Mouse (Mus musculus) T-helper 17 cell (primary cell): ENCODE measurements around the gene Klhdc8a.

Source experiments
- in situ Hi-C, 2 experiments: fragments of 300-600 bp; cut with MboI, MseI; formaldehyde crosslinking; loops; 1 replicate in 1 of 2; 2 replicates in 1 of 2; pipeline ENCODE4 v1.15.1; 2025; ENCODE audit warnings: high pct_unique_total_duplicates in 2 of 2

Klhdc8a gene

GRCm38 (mm10) chr1:132289965-132290364 is 8.5 kb upstream of the Klhdc8a start:
- in situ Hi-C loops: loop anchor here in 1 of 2 experiments (10.0 kb wide), 1 partner anchor 1305 kb away; no protein-coding TSS in a partner anchor

- in situ Hi-C loops: no loop called here
These were observed 7.3 kb upstream of the Klhdc8a start for GRCm38 (mm10) chr1:132290921-132291675.

- in situ Hi-C loops: no loop called here
These were observed 6.7 kb upstream of the Klhdc8a start for GRCm38 (mm10) chr1:132291706-132292105.

- in situ Hi-C loops: no loop called here
These were observed 5.9 kb upstream of the Klhdc8a start for GRCm38 (mm10) chr1:132292318-132293129.

- in situ Hi-C loops: no loop called here
These were observed 2.9 kb upstream of the Klhdc8a start for GRCm38 (mm10) chr1:132295506-132295905.

- in situ Hi-C loops: no loop called here
These were observed 2.4 kb upstream of the Klhdc8a start for GRCm38 (mm10) chr1:132296051-132296450.

GRCm38 (mm10) chr1:132298801-132299464 is 507 bp downstream of the Klhdc8a start:
- in situ Hi-C loops: no loop called here

- in situ Hi-C loops: no loop called here
These were observed 1.3 kb downstream of the Klhdc8a start for GRCm38 (mm10) chr1:132299744-132300143.

GRCm38 (mm10) chr1:132301242-132301641 is 2.8 kb downstream of the Klhdc8a start:
- in situ Hi-C loops: no loop called here

- in situ Hi-C loops: no loop called here
These were observed 4.0 kb downstream of the Klhdc8a start for GRCm38 (mm10) chr1:132302341-132302866.

- in situ Hi-C loops: no loop called here
These were observed 6.3 kb downstream of the Klhdc8a start for GRCm38 (mm10) chr1:132304618-132305214.

- in situ Hi-C loops: no loop called here
These were observed 7.7 kb downstream of the Klhdc8a start for GRCm38 (mm10) chr1:132306160-132306559.

- in situ Hi-C loops: no loop called here
These were observed 8.4 kb downstream of the Klhdc8a start for GRCm38 (mm10) chr1:132306808-132307207.

- in situ Hi-C loops: no loop called here
These were observed 9.5 kb downstream of the Klhdc8a start for GRCm38 (mm10) chr1:132307962-132308361.

- in situ Hi-C loops: no loop called here
These were observed 10.2 kb downstream of the Klhdc8a start for GRCm38 (mm10) chr1:132308674-132309073.

GRCm38 (mm10) chr1:132310754-132311153 is 12.3 kb downstream of the Klhdc8a start:
- in situ Hi-C loops: loop anchor here (5.0 to 10.0 kb wide), 3 partner anchors 42 to 1486 kb away; partner anchors contain the start of gene Pigr (in 1 of the 2)

- in situ Hi-C loops: loop anchor here (5.0 to 10.0 kb wide), 3 partner anchors 41 to 1487 kb away; partner anchors contain the start of gene Pigr (in 1 of the 2)
These were observed 12.9 kb downstream of the Klhdc8a start for GRCm38 (mm10) chr1:132311174-132311859.

- in situ Hi-C loops: loop anchor here (5.0 to 10.0 kb wide), 3 partner anchors 40 to 1487 kb away; partner anchors contain the start of gene Pigr (in 1 of the 2)
These were observed 13.6 kb downstream of the Klhdc8a start for GRCm38 (mm10) chr1:132312043-132312442.

- in situ Hi-C loops: loop anchor here (5.0 to 10.0 kb wide), 3 partner anchors 40 to 1488 kb away; partner anchors contain the start of gene Pigr (in 1 of the 2)
These were observed 14.3 kb downstream of the Klhdc8a start for GRCm38 (mm10) chr1:132312703-132313102.
